Mouse (Mus musculus) midbrain, embryonic 14.5 days (tissue): ENCODE measurements at regions not wholly inside any gene's neighbourhood (a gene's known extent, or its start where the extent isn't known, plus 50 kb on each side); places are given as distances from the start of the nearest gene placed in this dataset.

ENCODE experiments used
- ATAC-seq: fragments of 200-750 bp; cut with Nextera tagmentation; 2 replicates; pipeline ENCODE4 v1.8.0; 2017; ENCODE audit warnings: moderate number of reproducible peaks, moderate library complexity; ENCODE audit not compliant: low FRiP score, low TSS enrichment
- DNase-seq: peaks from one replicate; pipeline ENCODE4 v3.0.0-alpha.2; 2015
- H3K27ac ChIP-seq: fragments of 300-500 bp; sonication (generic); replicated peaks from 2 replicates; pipeline ENCODE4 v1.5.1; 2014; ENCODE audit warnings: mild to moderate bottlenecking, low read depth, low read length, moderate library complexity
- H3K27me3 ChIP-seq: fragments of 300-500 bp; sonication (generic); 2 replicates; pipeline ENCODE4 v1.6.1; 2014; ENCODE audit warnings: low read length, control low read depth, mixed read lengths; ENCODE audit not compliant: control insufficient read depth, insufficient read depth
- H3K36me3 ChIP-seq: fragments of 300-500 bp; sonication (generic); 2 replicates; pipeline ENCODE4 v1.6.1; 2014; ENCODE audit warnings: low read length, control low read depth; ENCODE audit not compliant: control insufficient read depth, insufficient read depth
- H3K4me1 ChIP-seq: fragments of 300-500 bp; sonication (generic); 2 replicates; pipeline ENCODE4 v1.6.1; 2014; ENCODE audit warnings: mild to moderate bottlenecking, antibody characterized with exemption, low read length, control low read depth; ENCODE audit not compliant: control insufficient read depth, insufficient read depth
- H3K4me2 ChIP-seq: fragments of 300-500 bp; sonication (generic); 2 replicates; pipeline ENCODE4 v1.6.1; 2014; ENCODE audit warnings: mild to moderate bottlenecking, low read length, moderate library complexity
- H3K4me3 ChIP-seq: fragments of 300-500 bp; sonication (generic); replicated peaks from 2 replicates; pipeline ENCODE4 v1.5.1; 2014; ENCODE audit warnings: low read depth, low read length
- H3K9ac ChIP-seq: fragments of 300-500 bp; sonication (generic); replicated peaks from 2 replicates; pipeline ENCODE4 v1.6.1; 2014; ENCODE audit warnings: mild to moderate bottlenecking, low read length, moderate library complexity
- H3K9me3 ChIP-seq: fragments of 300-500 bp; sonication (generic); 2 replicates; pipeline ENCODE4 v1.6.1; 2016; ENCODE audit warnings: low read length, control low read depth, mixed read lengths; ENCODE audit not compliant: control insufficient read depth
- WGBS: fragments of 180-500 bp; shearing (Covaris S2); extraction: QIAGEN DNeasy Blood & Tissue Kit; methylation state at CpG from one replicate; pipeline ENCODE4 v1.1.7; 2014; 5-methylcytosine and 5-hydroxymethylcytosine counted together

GRCm38 (mm10) chr10:117515039-117515438, 114.3 kb upstream of the Cpm start:
- Histone ChIP-seq H3K36me3 (no peaks in the 10 kb centered on the region), H3K9me3 (no peaks in the 10 kb centered on the region), H3K4me1 (no peaks in the 10 kb centered on the region), H3K9ac (no peak overlapping the region), H3K4me3 (no peak overlapping the region), H3K27me3 (no peaks in the 10 kb centered on the region), H3K4me2 (no peak overlapping the region), H3K27ac (no peak overlapping the region)
- 94% methylated on average over 8 of the region's 8 CpGs for WGBS
- ATAC-seq (no peak), DNase-seq (no peak)

- Histone ChIP-seq H3K4me3 (no peak overlapping the region), H3K36me3 (no peaks in the 10 kb centered on the region), H3K9ac (no peak overlapping the region), H3K27ac (no peak overlapping the region), H3K9me3 (no peaks in the 10 kb centered on the region), H3K27me3 (no peaks in the 10 kb centered on the region), H3K4me1 (no peaks in the 10 kb centered on the region), H3K4me2 (no peak overlapping the region)
- DNase-seq: no peak
- ATAC-seq: no peak
- WGBS: 94% methylated on average over 7 of the region's 7 CpGs
Observed at GRCm38 (mm10) chr10:117513925-117514546, 115.3 kb upstream of the Cpm start.

GRCm38 (mm10) chr10:117512424-117513257, 116.7 kb upstream of the Cpm start:
- 93% methylated on average over 9 of the region's 9 CpGs for WGBS
- ATAC-seq (no peak), DNase-seq (no peak)
- Histone ChIP-seq H3K9ac (no peak overlapping the region), H3K36me3 (no peaks in the 10 kb centered on the region), H3K9me3 (no peaks in the 10 kb centered on the region), H3K4me3 (no peak overlapping the region), H3K27me3 (no peaks in the 10 kb centered on the region), H3K4me1 (no peaks in the 10 kb centered on the region), H3K4me2 (no peak overlapping the region), H3K27ac (no peak overlapping the region)

GRCm38 (mm10) chr10:117511483-117512406, 117.6 kb upstream of the Cpm start:
- H3K27me3 ChIP-seq: no peaks in the 10 kb centered on the region
- ATAC-seq: no peak

GRCm38 (mm10) chr10:117510529-117511482, 118.5 kb upstream of the Cpm start:
- H3K9ac ChIP-seq: no peak overlapping the region
- no peak overlapping the region for H3K27ac ChIP-seq
- DNase-seq (no peak), ATAC-seq (no peak)
- no peak overlapping the region for H3K4me3 ChIP-seq
- WGBS: 95% methylated on average over 3 of the region's 3 CpGs
- no peaks in the 10 kb centered on the region for H3K4me1 ChIP-seq
- no peaks in the 10 kb centered on the region for H3K9me3 ChIP-seq
- H3K36me3 ChIP-seq: no peaks in the 10 kb centered on the region
- H3K4me2 ChIP-seq: no peak overlapping the region
- no peaks in the 10 kb centered on the region for H3K27me3 ChIP-seq

More at GRCm38 (mm10) chr10:117511483-117512406, 117.6 kb upstream of the Cpm start:
- Histone ChIP-seq H3K36me3 (no peaks in the 10 kb centered on the region), H3K9ac (no peak overlapping the region), H3K9me3 (no peaks in the 10 kb centered on the region), H3K27ac (no peak overlapping the region), H3K4me3 (no peak overlapping the region), H3K4me2 (no peak overlapping the region), H3K4me1 (no peaks in the 10 kb centered on the region)
- WGBS: 87% methylated on average over 8 of the region's 8 CpGs
- no peak for DNase-seq

- Histone ChIP-seq H3K4me3 (no peak overlapping the region), H3K27me3 (no peaks in the 10 kb centered on the region), H3K4me2 (no peak overlapping the region), H3K27ac (no peak overlapping the region), H3K9ac (no peak overlapping the region), H3K4me1 (no peaks in the 10 kb centered on the region), H3K9me3 (no peaks in the 10 kb centered on the region), H3K36me3 (no peaks in the 10 kb centered on the region)
- no peak for ATAC-seq
- no peak for DNase-seq
- WGBS: 91% methylated on average over 2 of the region's 2 CpGs
Observed at GRCm38 (mm10) chr10:117510224-117510486, 119.1 kb upstream of the Cpm start.

GRCm38 (mm10) chr10:117509431-117510223, 119.7 kb upstream of the Cpm start:
- WGBS: 79% methylated on average over 9 of the region's 9 CpGs
- no peaks in the 10 kb centered on the region for H3K4me1 ChIP-seq
- H3K9ac ChIP-seq: no peak overlapping the region

More at GRCm38 (mm10) chr10:117509431-117510223, 119.7 kb upstream of the Cpm start:
- no peak overlapping the region for H3K4me3 ChIP-seq
- H3K27ac ChIP-seq: no peak overlapping the region
- DNase-seq (no peak), ATAC-seq (no peak)
- no peaks in the 10 kb centered on the region for H3K27me3 ChIP-seq
- no peaks in the 10 kb centered on the region for H3K9me3 ChIP-seq
- H3K4me2 ChIP-seq: no peak overlapping the region
- no peaks in the 10 kb centered on the region for H3K36me3 ChIP-seq
